Mouse (Mus musculus) liver, adult 10 weeks (tissue): ENCODE results near the gene Ints14. TPM values are rescaled to one million over a fixed set of nuclear protein-coding genes. Genes with fewer than 3 reads are reported as not detected.

Source experiments
- polyA plus RNA-seq: library from polyadenylated mRNA; stranded (reverse); fragments of 350-450 nt; fragmentation: Illumina TruSeq; extraction: RNeasy Lipid Tissue Mini Kit (QIAGEN cat#74804); gene quantifications from one replicate; pipeline ENCODE4 v1.2.3, GENCODE M21; 2014; ENCODE audit warnings: low read depth, low replicate concordance

The Ints14 gene
- polyA plus RNA-seq, result 7.2 TPM

DNA sequence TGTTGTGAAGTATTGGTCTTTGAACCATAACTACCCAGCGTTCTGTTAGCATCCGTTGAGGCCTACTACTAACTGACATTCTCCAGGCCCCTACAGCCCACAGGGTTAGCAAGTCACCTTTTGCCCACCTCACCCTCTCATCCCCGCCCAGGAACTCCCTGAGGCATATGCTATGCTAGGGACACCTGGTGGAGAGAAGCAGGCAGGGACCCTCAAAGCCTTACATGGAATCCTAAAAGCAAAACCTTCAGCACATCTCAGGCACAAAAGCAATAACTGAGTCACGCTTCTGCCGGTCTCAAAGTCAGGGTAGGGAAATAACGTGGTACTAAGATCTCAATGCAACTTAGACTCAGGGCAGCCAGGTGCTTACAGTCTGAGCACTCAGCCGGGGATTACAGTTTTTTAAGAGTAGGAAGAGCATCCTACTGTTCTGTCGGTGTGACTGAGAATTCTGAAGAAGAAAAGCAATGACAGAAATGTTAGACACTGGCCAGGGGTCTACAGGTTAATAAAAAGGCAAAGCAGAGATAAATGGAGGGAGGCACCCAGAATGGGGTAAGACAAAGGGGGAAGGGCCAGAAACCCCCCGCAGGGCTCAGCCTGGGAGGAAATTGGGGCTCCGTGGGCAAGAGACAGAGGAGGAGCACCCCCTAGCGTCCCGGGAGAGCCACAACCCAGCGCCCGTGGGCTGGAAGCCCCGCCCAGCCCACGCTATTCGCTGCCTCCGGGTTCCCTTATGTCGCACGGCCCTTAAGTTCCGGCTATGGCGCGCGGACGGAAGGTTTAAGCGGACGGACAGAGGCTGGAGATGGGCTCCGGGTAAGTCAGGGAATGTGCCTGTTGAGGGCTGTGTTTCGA lies at the start of gene Ints14:
TSS of gene Ints14 (plus strand) at position 789 of the 861 bp plus-strand sequence.

DNA sequence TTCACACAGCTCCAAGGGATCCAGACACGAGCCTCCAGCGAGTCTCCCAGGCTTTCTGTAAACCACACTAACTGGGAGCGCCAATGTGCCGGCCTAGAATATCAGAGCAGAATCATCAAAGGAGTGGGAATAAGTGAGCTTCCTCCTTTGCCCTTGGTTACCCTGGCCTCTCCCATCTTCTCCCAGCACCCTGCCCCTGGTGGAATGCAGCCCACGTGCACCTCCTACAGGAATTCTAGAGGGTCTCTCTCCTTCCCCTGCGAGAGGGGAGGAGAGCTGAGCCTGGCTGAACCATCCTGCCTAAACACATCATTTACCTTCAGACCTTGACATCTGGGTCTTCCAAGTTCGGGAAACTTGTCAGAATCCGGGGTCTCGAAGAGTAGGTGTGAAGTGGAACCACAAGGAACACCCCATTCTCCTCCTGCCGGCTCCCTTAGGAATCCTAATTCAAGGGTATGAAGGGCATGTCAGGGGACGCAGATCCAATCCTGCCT lies 9.5 kb upstream of the Ints14 start, which contains the start of gene Slc24a1:
TSS of gene Slc24a1 (minus strand) at position 447 of the 497 bp plus-strand sequence.

GRCm38 (mm10) chr9:65020991-65021886 lies 60.5 kb downstream of the Ints14 start, which contains the start of gene Hacd3:
TSS of gene Hacd3 (minus strand) at chr9:65021693.

GRCm38 (mm10) chr9:65032269-65033108 lies 71.8 kb downstream of the Ints14 start, which contains the start of gene Dpp8:
TSS of gene Dpp8 (plus strand) at chr9:65032414.

Other genes starting within 250 kb of the Ints14 start
- 283 TPM for gene Rab11a, start 223.1 kb upstream of the Ints14 start, polyA plus RNA-seq
- gene Dennd4a, start 149.6 kb upstream of the Ints14 start, polyA plus RNA-seq, result 20.1 TPM
- gene Slc24a1, start 9.3 kb upstream of the Ints14 start, polyA plus RNA-seq, result not detected
- 187 TPM for gene Hacd3, start 60.8 kb downstream of the Ints14 start, polyA plus RNA-seq
- 42.6 TPM for gene Dpp8, start 71.5 kb downstream of the Ints14 start, polyA plus RNA-seq
- gene Igdcc4, start 140.6 kb downstream of the Ints14 start, polyA plus RNA-seq, result 0.13 TPM
- not detected for gene Igdcc3, start 180.3 kb downstream of the Ints14 start, polyA plus RNA-seq
- gene Parp16, start 234.4 kb downstream of the Ints14 start, polyA plus RNA-seq, result 10.5 TPM